Mouse (Mus musculus) heart, embryonic 11.5 days (tissue): ENCODE data around the gene Abl1. TPM values are rescaled to one million over a fixed set of nuclear protein-coding genes. Genes with fewer than 3 reads are reported as not detected.

ENCODE experiments used
- ATAC-seq: fragments of 200-750 bp; cut with Nextera tagmentation; replicated peaks from 2 replicates; pipeline ENCODE4 v1.8.0; 2017; ENCODE audit warnings: moderate library complexity; ENCODE audit not compliant: insufficient number of reproducible peaks, low FRiP score, low TSS enrichment
- H3K27ac ChIP-seq: fragments of 300-500 bp; sonication (generic); 2 replicates; pipeline ENCODE4 v1.5.1; 2014; ENCODE audit warnings: mild to moderate bottlenecking, low read depth, low read length
- H3K27me3 ChIP-seq: fragments of 300-500 bp; sonication (generic); 2 replicates; pipeline ENCODE4 v1.6.1; 2014; ENCODE audit warnings: mild to moderate bottlenecking, low read length, mixed read lengths; ENCODE audit not compliant: control insufficient read depth, insufficient read depth
- H3K36me3 ChIP-seq: fragments of 300-500 bp; sonication (generic); 2 replicates; pipeline ENCODE4 v1.6.1; 2014; ENCODE audit warnings: mild to moderate bottlenecking, low read length, moderate library complexity, mixed read lengths; ENCODE audit not compliant: control insufficient read depth, insufficient read depth
- H3K4me1 ChIP-seq: fragments of 300-500 bp; sonication (generic); 2 replicates; pipeline ENCODE4 v1.6.1; 2014; ENCODE audit warnings: low read length; ENCODE audit not compliant: control insufficient read depth, insufficient read depth
- H3K4me2 ChIP-seq: fragments of 300-500 bp; sonication (generic); 2 replicates; pipeline ENCODE4 v1.6.1; 2014; ENCODE audit warnings: mild to moderate bottlenecking, moderate library complexity
- H3K4me3 ChIP-seq: fragments of 300-500 bp; sonication (generic); 2 replicates; pipeline ENCODE4 v1.5.1; 2014; ENCODE audit warnings: low read depth, low read length
- H3K9ac ChIP-seq: fragments of 300-500 bp; sonication (generic); 2 replicates; pipeline ENCODE4 v1.6.1; 2014; ENCODE audit warnings: mild to moderate bottlenecking, low read depth, low read length, moderate library complexity
- H3K9me3 ChIP-seq: fragments of 300-500 bp; sonication (generic); replicated peaks from 2 replicates; pipeline ENCODE4 v1.6.1; 2016; ENCODE audit warnings: low read length; ENCODE audit not compliant: control insufficient read depth
- WGBS: fragments of 180-500 bp; shearing (Covaris S2); extraction: QIAGEN DNeasy Blood & Tissue Kit; methylation state at CpG from one replicate; pipeline ENCODE4 v1.1.7; 2014; ENCODE audit not compliant: insufficient replicate concordance; 5-methylcytosine and 5-hydroxymethylcytosine counted together
- polyA plus RNA-seq: library from polyadenylated mRNA; unstranded; fragments of >200 nt; fragmentation: Nextera tagmentation; extraction: Ambion mirVana; gene quantifications from 2 replicates; pipeline ENCODE4 v1.2.1, GENCODE M21; 2014

Abl1 gene
- polyA plus RNA-seq, 1 experiment from 2014 or later = 29.5 TPM

- 13% methylated on average over 39 of the region's 39 CpGs for WGBS
- Histone ChIP-seq H3K4me2 (peak overlapping the region; percentile 71), H3K4me1 (peaks cover 11% of the 10 kb centered on the region), H3K4me3 (peak overlapping the region; percentile 31), H3K27me3 (peaks cover 40% of the 10 kb centered on the region), H3K9me3 (no peaks in the 10 kb centered on the region), H3K27ac (no peak overlapping the region), H3K9ac (no peak overlapping the region), H3K36me3 (no peaks in the 10 kb centered on the region)
- no peak; the same call in 1 of the 2 replicates for ATAC-seq
Measured at GRCm38 (mm10) chr2:31822524-31823371, 134.6 kb downstream of the Abl1 start.

GRCm38 (mm10) chr2:31823933-31824730 is 136.0 kb downstream of the Abl1 start:
- H3K36me3 ChIP-seq = no peaks in the 10 kb centered on the region
- 73% methylated on average over 12 of the region's 15 CpGs for WGBS
- H3K27me3 ChIP-seq = peaks cover 43% of the 10 kb centered on the region
- no peak overlapping the region for H3K27ac ChIP-seq
- no peak overlapping the region for H3K4me2 ChIP-seq
- ATAC-seq = no peak
- H3K9me3 ChIP-seq = no peaks in the 10 kb centered on the region
- peaks cover 11% of the 10 kb centered on the region for H3K4me1 ChIP-seq
- no peak overlapping the region for H3K9ac ChIP-seq
- no peak overlapping the region for H3K4me3 ChIP-seq

GRCm38 (mm10) chr2:31825469-31825911 is 137.3 kb downstream of the Abl1 start:
- ATAC-seq = no peak
- 77% methylated on average over 16 of the region's 16 CpGs for WGBS
- H3K4me3 ChIP-seq = no peak overlapping the region
- no peak overlapping the region for H3K4me2 ChIP-seq
- H3K27me3 ChIP-seq = peaks cover 49% of the 10 kb centered on the region
- peaks cover 11% of the 10 kb centered on the region for H3K4me1 ChIP-seq
- no peaks in the 10 kb centered on the region for H3K36me3 ChIP-seq
- no peaks in the 10 kb centered on the region for H3K9me3 ChIP-seq
- H3K27ac ChIP-seq = no peak overlapping the region
- H3K9ac ChIP-seq = no peak overlapping the region

- Histone ChIP-seq H3K36me3 (no peaks in the 10 kb centered on the region), H3K4me3 (no peak overlapping the region), H3K27me3 (peaks cover 42% of the 10 kb centered on the region), H3K4me1 (peaks cover 11% of the 10 kb centered on the region), H3K9ac (no peak overlapping the region), H3K27ac (no peak overlapping the region), H3K9me3 (no peaks in the 10 kb centered on the region), H3K4me2 (no peak overlapping the region)
- 80% methylated on average over 14 of the region's 14 CpGs for WGBS
- no peak for ATAC-seq
Measured at GRCm38 (mm10) chr2:31826094-31827085, 138.2 kb downstream of the Abl1 start.

GRCm38 (mm10) chr2:31827877-31828276 is 139.7 kb downstream of the Abl1 start:
- peaks cover 6% of the 10 kb centered on the region for H3K4me1 ChIP-seq
- H3K27me3 ChIP-seq = peaks cover 35% of the 10 kb centered on the region
- WGBS = 51% methylated on average over 7 of the region's 7 CpGs
- no peak overlapping the region for H3K27ac ChIP-seq
- H3K9ac ChIP-seq = no peak overlapping the region
- ATAC-seq = no peak
- H3K4me3 ChIP-seq = no peak overlapping the region
- no peaks in the 10 kb centered on the region for H3K36me3 ChIP-seq
- H3K4me2 ChIP-seq = no peak overlapping the region
- H3K9me3 ChIP-seq = no peaks in the 10 kb centered on the region

- no peaks in the 10 kb centered on the region for H3K36me3 ChIP-seq
- 24% methylated on average over 4 of the region's 4 CpGs for WGBS
- ATAC-seq = no peak
- H3K27me3 ChIP-seq = peaks cover 30% of the 10 kb centered on the region
- no peak overlapping the region for H3K9ac ChIP-seq
- no peak overlapping the region for H3K4me3 ChIP-seq
- H3K27ac ChIP-seq = no peak overlapping the region
- peaks cover 1% of the 10 kb centered on the region for H3K4me1 ChIP-seq
- H3K4me2 ChIP-seq = no peak overlapping the region
- H3K9me3 ChIP-seq = no peaks in the 10 kb centered on the region
Measured at GRCm38 (mm10) chr2:31828311-31828825, 140.2 kb downstream of the Abl1 start.

- H3K9ac ChIP-seq = no peak overlapping the region
- H3K4me1 ChIP-seq = no peaks in the 10 kb centered on the region
- no peak overlapping the region for H3K4me2 ChIP-seq
- no peak for ATAC-seq
- no peaks in the 10 kb centered on the region for H3K9me3 ChIP-seq
- peaks cover 32% of the 10 kb centered on the region for H3K27me3 ChIP-seq
- 77% methylated on average over 10 of the region's 10 CpGs for WGBS
- no peak overlapping the region for H3K4me3 ChIP-seq
- H3K27ac ChIP-seq = no peak overlapping the region
- no peaks in the 10 kb centered on the region for H3K36me3 ChIP-seq
Measured at GRCm38 (mm10) chr2:31836091-31836490, 147.9 kb downstream of the Abl1 start.

GRCm38 (mm10) chr2:31836985-31837384 is 148.8 kb downstream of the Abl1 start:
- Histone ChIP-seq H3K9me3 (no peaks in the 10 kb centered on the region), H3K4me2 (no peak overlapping the region), H3K4me3 (no peak overlapping the region), H3K27ac (no peak overlapping the region), H3K36me3 (no peaks in the 10 kb centered on the region), H3K4me1 (no peaks in the 10 kb centered on the region), H3K9ac (no peak overlapping the region), H3K27me3 (peaks cover 30% of the 10 kb centered on the region)
- WGBS = 23% methylated on average over 6 of the region's 6 CpGs
- no peak for ATAC-seq
